Mouse (Mus musculus) urinary bladder, postnatal 36 days (tissue): ENCODE results near the gene Ggn.
"Not testable (repeated sequence)": the region's sequence is repeated elsewhere in the genome, so short reads cannot be mapped to it uniquely, and the experiment has no call there.

Source experiments
- DNase-seq, 2 experiments: peaks; one replicate each; pipeline ENCODE4 v3.0.0; 2022; ENCODE audit warnings: low spot score in 2 of 2, mixed read lengths in 1 of 2

Ggn gene

DNA sequence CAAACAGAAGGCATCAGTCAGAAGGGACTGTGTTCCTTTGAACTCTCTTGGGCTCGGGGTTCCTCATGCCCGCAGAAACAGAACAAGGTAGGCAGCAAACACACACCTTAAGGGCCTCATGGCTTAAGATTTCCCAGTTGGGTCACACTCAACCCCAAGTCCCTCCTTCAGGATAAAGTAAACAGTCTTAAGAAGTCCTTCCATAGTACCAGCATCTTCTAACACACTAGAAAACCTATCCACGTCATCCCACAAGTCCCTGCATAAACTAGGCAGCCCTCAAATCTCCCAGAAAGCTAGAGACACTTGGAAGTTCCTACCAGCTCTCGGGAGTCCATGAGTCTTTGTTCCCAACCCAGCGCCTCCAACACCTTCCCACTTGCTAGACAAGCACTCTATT is 7.7 kb upstream of the Ggn start:
- no peak for DNase-seq

DNA sequence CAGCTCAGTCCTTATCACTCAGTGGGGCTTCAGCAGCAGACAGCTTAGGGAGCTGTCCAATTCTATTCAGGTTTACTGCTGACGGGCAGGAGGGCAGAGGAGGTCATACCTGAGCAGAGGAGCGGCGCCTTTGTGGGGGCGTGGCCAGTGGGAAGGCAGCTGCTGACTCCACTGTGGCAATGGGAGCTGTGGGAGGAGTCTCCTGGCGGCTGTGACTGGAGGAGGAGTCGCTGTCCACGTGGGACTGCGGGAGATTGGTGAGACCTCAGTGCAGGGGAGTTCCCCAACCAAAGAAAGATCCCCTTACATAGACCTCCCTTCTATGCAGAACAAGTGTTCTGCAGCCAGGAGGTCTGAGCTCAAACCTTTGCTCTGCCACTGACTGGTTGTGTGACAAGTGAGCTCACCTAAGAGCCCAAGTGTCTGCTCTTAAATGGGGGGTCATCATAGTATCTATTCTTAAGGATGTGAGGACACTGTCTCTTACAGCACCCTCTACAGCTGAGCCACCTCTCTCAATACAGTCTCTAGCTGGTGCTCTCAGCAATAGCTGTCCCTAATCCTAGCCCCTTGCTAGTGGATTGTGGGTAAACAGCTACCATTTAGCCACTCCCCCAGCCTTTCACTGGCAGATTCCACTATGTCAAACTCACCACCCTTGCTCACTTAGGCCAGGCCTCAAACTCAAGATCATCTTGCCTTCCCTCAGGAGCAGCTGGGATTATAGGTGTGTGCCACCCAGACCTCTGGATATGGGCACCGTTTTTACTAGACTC is 7.1 kb upstream of the Ggn start:
- peak in 1 of 2 experiments; percentile 48 for DNase-seq

DNA sequence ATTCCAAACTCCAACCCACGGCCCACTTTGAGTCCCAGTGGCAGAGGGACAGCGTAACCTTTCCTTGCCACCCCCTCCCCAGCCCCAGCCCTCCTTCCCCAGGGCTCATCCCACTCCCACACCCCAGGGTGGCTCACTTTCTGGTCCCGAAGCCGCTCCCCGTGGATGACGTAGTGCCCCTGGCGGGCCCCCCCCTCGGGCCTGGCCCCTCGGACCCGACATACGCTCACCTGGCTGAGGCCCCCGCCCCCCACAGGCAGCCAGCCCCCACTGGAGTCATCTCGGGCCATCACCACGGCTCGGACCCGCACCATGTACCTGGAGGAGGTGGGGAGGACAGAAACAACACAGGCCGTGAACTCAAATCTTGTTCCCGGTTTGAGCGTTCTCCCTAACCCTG is 2.4 kb upstream of the Ggn start:
- DNase-seq, result no peak

DNA sequence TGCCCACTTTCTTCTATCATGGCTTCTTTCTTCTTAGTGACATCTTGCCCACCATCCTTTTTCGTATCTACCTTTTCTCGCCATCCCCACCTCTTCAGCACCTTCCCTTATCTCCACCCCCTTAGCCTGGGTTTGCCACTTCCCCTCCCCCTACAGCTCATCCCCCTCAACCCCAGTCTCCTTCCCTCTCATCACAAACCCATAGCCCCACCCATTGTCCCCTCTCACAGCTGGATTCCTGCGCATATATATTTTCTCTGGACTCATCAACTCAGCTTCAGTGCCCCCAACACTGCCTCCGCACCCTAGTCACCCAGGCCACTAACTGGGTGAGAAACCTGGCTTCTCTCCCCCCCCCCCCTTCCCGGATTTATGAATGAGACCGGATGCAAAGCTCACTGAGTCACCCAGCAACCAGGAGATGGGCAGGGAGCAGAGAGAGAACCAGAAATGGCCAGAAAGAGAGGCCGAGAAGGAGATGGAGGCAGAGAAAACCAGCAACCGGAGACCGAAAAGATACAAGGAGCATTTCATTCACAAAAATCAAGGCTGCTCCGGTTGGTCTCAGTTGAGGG is 1.8 kb upstream of the Ggn start:
- DNase-seq, result no peak

DNA sequence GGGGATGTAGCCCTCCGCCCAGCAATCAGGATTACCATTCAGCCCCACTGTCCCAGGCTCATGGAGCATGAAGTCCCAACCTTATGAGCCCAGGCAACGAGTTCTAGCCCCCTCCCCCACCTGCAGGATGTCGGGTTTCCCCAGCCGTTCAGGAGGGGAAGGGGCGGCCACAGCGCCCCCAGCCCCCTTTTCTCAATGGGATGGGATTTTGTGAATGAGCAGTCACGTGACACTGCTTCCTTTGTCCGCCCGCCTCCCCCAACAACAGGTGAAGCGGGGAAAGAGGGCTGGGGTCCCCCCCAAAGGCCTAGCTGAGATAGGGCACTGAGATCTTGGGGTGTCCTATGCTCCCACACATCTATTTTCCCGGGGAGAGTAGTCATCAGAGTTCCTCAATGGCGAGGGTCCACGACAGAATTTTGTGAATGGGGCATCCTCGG is 1.2 kb upstream of the Ggn start:
- DNase-seq, result no peak

DNA sequence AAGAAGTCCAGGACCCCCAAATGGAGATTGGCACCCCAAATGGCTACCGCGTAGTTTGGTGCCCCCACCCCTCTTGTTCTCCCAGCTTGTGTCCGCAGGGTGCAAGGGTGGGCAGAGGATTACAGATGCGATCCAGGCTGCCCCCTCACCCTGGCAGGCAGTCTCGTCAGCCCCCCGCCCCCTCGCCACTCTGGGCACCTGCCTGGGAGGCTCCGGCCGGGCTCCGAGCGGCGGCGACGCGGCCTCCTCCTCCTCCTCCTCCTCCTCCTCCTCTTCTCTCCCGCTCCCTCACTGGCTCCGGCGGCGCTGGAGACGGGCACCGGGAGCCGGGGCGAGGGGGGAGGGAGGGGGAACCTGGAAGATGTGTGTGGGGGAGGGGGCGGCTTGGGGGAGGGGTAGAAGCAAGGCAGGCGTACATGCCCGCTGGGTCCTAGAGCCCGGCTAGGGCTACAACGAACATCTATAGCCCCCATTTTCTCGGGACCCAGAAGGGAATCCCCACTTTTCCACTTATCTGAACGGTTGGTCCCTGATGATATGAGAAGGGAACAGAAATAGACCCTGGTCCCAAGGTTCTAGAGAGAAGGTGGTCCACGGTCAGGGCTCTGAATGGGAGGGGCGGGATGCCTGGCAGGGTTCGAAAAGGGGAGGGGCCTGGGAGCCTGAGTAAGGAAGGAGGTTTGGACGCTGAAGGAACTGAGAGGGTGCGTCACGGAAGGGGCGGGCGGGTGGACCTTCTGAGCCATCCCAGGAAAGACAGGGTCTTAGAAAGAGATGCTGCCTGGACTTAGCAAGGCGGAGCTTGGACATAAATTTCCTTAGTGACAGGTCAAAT is 562 bp upstream of the Ggn start:
- DNase-seq, result peak; percentile 64 to 79

DNA sequence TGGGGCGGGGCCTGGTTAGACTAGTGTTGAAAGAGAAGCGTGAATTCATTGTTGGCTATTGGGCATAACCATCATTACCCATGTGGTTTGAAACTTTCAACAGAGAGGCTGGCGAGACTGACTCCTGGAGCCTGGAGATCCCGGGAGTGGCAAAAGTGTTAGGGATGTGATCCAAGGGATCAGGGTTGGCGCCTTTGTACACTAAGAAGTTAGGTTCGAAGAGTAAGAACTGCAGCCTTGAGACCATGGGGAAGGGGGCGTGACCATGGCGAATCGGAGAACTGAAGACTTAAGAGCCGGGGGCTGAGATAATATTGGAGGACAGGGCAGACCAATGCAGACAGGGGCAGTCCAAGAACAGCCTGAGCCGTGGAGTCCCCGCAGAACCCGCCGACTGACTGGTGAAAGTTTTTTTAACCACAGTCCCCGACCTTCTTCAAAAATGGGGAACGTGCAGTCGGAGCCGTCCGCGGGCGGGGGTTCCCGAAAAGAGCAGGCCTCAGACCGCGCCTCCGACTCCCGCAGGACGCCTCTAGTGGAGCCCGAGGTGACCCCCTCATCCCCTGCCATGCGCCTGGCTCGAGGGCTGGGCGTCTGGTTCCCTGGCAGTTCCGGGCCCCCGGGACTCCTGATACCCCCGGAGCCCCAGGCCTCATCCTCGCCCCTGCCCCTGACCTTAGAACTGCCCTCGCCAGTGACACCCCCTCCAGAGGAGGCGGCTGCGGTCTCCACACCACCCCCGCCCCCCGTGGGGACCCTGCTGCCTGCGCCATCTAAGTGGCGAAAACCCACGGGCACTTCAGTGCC is 948 bp downstream of the Ggn start:
- no peak for DNase-seq

DNA sequence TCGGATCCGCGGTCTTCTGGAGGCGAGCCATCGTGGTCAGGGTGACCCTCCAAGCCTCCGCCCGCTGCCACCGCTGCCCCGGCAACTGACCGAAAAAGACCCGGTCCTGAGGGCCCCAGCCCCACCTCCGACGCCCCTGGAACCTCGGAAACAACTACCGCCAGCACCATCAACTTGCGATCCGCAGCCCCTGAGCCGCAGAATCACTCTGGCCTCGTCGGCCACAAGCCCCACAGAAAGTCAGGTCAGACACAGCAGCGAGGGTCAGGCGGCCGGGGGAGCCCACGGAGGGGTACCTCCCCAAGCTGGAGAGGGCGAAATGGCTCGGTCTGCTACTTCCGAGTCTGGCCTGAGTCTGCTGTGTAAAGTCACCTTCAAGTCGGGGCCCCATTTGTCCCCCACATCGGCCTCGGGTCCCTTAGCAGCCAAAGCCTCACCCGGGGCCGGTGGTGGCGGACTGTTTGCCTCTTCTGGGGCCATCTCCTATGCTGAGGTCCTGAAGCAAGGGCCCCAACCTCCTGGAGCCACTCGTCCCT is 1.6 kb downstream of the Ggn start:
- DNase-seq, result no peak

DNA sequence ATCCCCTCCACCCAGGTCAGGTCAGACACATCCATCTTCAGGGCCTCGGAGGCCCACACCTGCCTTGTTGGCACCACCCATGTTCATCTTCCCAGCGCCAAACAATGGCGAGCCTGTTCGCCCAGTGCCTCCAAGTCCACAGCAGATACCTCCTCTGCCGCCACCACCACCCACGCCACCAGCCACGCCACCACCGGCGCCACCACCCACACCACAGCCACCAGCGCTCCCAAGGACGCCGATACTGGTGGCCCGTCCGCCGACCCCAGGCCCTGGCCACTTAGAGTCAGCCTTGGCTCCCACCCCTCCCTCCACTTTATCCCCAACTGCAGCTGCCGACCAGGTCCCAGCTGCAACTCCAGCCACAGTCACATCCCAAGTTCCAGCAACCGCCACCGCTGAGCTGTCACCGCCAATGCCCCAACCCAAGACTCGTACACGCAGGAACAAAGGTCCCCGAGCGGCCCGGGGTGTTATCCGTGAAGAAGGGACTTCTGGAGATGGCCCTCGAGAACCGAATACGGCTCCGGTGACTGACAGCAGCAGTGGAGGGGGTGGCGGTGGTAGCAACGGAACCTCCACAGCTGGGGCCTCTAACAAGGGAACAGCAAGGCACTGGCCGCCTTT is 2.5 kb downstream of the Ggn start:
- no peak for DNase-seq

DNA sequence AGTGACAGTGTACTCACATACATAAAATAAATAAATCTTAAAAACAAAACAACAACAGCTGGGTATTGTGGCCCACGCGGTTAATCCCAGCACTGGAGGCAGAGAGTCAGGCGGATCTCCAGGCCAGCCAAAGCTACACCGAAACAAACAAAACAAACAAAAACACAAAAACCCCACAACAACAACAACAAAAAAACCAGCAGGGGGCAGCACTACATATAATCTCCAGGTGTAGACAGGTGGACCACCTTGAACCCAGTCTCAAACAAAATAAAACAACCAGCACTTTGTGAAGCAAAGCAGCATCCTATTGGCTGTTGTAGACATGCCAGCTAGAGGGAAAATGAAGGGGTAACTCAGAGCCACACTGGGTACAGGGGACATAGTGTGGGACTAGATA is 8.1 kb downstream of the Ggn start:
- no peak for DNase-seq

DNA sequence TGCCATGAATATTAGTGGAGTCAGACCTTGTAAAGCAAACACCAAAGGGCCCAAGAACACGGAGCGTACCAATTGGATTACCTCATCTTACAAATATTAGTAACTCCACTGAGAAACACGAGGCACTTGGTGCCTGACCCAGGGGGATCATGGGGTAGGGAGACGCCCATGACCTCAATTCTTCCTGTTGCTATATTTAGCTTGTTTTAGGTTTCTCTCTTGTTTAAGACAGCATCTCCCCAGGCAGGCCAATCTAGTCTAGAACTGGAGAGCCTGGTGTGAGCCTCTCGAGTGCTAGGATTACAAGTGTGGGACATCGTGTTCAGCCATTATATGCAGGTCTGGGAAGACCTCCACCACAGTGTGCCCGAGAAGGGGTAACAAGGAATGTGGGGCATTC is 9.3 kb downstream of the Ggn start:
- DNase-seq, result no peak

DNA sequence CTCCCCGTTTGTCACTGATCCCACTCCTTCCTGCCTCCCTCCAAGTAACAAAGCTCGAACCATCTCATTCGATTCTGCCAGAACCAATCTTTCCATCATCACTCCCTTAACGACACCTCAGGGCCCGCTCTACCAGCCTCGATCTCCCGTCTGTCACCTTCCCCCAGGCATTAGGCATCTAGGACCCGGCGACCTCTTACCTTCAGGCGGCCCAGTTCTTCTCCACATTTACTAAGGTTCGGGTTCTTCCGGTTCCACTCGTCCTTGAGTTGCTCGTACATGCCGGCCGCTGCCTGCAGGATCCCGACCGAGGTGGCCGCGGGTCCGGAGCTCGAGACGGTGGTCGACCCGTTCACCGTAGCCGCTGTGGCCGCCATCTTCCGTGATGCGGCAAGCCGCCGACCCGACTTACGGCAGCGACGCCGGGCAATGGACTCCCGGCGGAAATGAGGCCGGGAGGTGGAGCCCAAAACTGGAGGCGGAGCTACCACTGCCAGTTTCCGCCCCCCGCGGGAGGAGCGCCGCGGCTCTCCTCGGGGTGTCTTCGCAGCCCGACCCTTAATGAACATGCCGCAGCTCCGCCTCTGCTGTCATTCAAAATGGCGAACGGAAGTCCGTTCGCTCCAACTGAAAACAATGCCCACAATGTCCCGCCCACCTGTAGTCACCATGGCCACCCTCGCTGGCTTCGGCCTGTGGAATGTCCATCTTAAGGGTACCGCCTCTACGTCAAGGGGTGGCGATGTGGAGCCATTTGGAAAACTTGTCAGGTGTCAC is 10.3 kb downstream of the Ggn start, which contains the start of gene Psmd8:
Gene Psmd8 (minus strand): TSS at position 625 of the 777 bp plus-strand sequence.
- DNase-seq, result peak; percentile 96

DNA sequence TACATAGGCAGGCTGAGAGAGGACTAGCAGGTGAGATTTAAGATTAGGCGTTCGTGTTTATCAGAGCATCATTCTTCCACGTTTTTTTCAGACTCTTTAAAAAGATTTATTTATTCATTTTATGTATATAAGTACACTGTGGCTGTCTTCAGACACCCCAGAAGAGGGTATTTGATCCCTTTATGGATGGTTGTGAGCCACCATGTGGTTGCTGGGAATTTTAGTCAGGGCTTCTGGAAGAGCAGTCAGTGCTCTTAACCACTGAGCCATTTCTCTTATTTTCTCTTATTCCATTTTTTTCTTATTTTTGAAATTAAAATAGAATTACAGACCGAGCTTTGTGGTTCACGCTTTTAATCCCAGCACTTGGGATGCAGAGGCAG is 10.8 kb downstream of the Ggn start:
- no peak for DNase-seq

DNA sequence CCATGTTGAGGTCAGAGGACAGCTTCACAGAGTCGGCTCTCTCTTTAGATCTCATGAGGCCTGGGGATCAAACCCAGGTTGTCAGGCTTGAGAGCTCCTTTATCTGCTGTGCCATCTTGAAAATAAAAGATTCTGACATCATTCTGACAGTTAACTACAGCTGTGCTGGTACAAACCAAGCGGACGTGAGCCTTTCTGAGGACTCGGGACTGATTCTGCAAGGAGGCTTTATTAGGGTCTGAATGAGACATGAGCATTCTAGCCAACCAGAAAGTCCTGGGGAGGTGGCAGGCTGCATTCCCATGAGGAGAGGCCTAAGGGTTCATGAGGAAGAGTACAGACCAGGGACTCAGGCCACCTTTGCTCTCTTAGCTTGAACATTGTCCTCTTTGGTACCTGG is 11.3 kb downstream of the Ggn start:
- not testable (repeated sequence) for DNase-seq

DNA sequence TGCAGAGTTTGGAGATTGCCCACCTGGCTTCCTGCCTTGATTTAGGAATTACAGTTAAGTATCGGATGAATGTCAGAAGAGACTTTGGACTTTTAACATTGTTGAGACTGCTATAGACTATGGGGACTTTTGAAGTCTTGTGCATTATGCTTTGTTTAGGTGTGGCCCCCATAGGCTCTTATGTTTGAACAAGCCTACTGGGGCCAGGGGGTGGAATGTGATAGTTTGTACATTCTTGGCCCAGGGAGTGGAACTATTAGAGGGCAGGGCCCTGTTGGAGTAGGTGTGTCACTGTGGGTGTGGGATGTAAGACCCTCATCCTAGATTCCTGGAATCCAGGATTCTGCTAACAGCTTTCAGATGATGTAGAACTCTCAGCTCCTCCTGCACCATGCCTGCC is 24.2 kb downstream of the Ggn start:
- DNase-seq, result not testable (repeated sequence)

DNA sequence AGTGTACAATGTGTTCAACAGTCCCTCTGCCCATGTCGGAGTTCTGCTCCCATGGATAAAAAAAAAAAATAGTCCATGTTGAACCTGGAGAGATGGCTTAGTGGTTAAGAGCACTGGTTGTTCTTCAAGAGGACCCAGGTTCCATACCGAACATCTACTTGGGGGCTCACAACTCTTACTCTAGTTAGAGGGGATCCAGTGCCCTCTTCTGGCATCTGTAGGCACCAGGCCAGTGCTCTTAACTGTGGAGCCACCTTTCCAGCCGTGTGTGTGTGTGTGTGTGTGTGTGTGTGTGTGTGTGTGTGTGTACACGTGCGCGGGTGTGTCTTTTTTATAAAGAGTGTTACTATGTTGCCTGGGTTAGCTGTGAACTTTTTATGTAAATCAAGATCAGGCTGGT is 32.6 kb downstream of the Ggn start:
- no peak for DNase-seq

DNA sequence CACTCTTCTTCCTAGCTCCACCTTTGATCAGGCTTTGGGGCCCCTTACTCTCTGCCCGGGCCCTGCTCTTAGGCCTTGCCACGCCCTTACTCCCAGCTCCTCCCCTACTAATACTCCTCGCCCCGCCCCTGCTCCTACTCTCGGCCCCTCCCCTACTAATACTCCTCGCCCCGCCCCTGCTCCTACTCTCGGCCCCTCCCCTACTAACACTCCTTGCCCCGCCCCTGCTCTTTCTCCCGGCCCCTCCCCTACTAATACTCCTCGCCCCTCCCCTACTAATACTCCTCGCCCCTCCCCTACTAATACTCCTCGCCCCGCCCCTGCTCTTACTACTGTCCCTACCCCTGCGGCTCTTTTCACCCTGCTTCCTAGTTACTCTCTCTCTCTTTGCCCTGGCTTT is 41.0 kb downstream of the Ggn start:
- peak in 1 of 2 experiments; percentile 54 for DNase-seq

DNA sequence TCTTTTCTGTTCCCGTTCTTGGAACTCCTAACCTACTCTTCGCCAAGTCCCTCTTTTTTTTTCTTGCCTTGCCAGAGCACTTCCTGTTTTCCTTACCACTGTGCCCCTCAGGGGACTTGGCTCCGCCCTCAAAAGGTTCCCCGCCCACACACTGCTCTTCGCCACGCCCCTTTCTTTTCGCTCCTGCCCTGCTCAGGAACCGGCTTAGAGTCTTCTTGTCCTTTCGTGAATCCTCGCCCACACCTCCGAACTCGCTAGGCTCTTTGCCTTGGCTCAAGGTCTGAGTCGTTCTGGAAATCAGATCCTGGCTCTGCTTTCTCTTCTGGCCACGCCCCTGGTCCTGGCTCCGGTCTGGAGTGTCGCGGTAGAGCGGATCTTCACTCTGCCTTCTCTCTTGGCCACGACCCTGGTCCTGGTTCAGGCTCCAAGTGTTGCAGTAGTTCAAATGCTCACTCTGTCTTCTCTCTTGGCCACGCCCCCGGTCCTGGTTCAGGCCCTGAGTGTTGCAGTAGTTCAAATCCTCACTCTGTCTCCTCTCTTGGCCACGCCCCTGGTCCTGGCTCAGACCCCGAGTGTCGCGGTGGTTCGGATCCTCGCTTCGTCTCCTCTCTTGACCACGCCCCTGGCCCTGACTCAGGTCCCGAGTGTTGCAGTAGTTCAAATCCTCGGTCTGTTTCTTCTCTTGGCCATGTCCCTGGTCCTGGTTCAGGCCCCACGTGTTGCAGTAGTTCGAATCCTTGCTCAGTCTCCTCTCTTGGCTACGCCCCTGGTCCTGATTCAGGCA is 41.6 kb downstream of the Ggn start:
- peak; percentile 89 to 92 for DNase-seq

DNA sequence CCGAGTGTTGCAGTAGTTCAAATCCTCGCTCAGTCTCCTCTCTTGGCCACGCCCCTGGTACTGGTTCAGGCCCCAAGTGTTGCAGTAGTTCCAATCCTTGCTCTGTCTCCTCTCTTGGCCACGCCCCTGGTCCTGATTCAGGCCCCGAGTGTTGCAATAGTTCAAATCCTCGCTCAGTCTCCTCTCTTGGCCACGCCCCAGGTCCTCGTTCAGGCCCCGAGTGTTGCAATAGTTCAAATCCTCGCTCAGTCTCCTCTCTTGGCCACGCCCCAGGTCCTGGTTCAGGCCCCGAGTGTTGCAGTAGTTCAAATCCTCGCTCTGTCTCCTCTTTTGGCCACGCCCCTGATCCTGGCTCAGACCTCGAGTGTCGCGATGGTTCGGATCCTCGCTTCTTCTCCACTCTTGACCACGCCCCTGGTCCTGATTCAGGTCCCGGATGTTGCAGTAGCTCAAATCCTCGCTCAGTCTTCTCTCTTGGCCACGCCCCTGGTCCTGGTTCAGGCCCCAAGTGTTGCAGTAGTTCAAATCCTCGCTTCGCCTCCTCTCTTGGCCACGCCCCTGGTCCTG is 42.3 kb downstream of the Ggn start:
- peak in 1 of 2 experiments; percentile 23 for DNase-seq
